Mouse (Mus musculus) brain, adult 2 months (tissue): ENCODE results near the gene Lama5.

ENCODE experiments used
- DNase-seq: peaks from one replicate; pipeline ENCODE4 v3.0.0; 2011; ENCODE audit warnings: low read depth, low spot score

The Lama5 gene

GRCm38 (mm10) chr2:180146091-180146490, 79.6 kb downstream of the Lama5 start:
- peak; percentile 88 for DNase-seq

GRCm38 (mm10) chr2:180135414-180135813, 90.2 kb downstream of the Lama5 start:
- DNase-seq: no peak

DNA sequence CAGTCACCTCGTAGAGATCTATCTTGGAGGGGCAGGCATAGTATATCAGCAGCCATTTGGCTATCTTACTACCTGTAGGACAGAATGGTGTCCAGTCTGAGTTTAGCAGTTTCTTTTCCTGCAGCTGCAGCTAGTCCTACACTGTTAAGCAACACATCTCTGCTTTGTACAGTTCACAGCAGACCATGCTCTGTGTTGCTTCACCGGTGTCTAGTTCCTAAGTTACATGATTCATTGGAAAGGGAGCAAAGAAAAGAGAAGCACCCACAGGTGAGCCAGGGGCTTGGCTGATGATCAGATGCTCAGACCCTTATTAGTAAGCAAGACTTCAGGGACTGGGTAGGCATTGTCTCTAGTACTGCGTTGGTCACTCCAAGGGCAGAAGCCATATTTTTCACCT, 91.7 kb downstream of the Lama5 start:
- DNase-seq: no peak

- DNase-seq: no peak
Observed at GRCm38 (mm10) chr2:180133231-180133630, 92.4 kb downstream of the Lama5 start.

- DNase-seq: no peak
Observed at GRCm38 (mm10) chr2:180127675-180128074, 98.0 kb downstream of the Lama5 start.
